Mouse (Mus musculus): ENCODE results near the gene Plp1. TPM values are rescaled to one million over a fixed set of nuclear protein-coding genes. Genes with fewer than 3 reads are reported as not detected.

Plp1 gene
- polyA plus RNA-seq (2015; fragmentation: Nextera tagmentation; extraction: Ambion mirVana) = 53.6 and 127 TPM in 2 replicates

DNA sequence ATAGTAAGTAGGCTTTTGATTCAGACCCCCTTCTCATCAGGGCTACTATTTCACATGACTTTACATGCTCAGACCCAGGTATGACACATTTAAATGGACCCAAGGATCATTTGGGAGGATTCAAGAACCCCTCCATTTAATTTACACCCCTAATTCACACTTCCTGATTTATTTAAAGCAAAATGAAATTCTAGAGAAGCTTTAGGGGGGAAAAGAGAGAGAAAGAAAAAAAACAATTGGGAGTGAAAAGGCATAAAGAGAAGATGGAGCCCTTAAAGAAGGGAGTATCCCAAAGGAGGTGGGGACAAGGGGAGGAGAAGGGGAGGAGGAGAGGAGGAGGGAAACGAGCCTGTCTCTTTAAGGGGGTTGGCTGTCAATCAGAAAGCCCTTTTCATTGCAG, at the start of gene Plp1:
TSS of gene Plp1 (plus strand) at position 301 of the 400 bp plus-strand sequence.

DNA sequence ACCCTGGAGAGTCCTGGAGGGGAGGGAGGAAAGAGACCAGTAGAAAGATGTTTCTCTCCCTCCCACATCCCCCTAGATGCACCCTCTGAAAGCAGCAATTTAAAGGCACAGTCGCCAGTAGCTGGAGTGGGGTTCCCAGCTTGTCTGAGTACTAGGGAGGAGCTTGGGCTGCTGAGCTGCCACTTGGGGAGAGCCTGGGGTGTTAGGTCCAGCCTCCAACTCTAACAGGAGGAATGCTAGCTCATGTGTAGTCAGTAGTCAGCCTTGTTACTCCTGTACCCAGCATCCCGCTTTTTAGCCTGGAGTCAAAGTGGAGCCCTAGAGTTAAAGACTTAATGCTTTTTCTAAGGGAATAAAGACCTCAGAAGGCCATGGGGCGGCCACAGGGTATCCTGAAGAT, 42.4 kb upstream of the Plp1 start, which contains the start of gene Glra4:
TSS of gene Glra4 (minus strand) at position 101 of the 400 bp plus-strand sequence.

DNA sequence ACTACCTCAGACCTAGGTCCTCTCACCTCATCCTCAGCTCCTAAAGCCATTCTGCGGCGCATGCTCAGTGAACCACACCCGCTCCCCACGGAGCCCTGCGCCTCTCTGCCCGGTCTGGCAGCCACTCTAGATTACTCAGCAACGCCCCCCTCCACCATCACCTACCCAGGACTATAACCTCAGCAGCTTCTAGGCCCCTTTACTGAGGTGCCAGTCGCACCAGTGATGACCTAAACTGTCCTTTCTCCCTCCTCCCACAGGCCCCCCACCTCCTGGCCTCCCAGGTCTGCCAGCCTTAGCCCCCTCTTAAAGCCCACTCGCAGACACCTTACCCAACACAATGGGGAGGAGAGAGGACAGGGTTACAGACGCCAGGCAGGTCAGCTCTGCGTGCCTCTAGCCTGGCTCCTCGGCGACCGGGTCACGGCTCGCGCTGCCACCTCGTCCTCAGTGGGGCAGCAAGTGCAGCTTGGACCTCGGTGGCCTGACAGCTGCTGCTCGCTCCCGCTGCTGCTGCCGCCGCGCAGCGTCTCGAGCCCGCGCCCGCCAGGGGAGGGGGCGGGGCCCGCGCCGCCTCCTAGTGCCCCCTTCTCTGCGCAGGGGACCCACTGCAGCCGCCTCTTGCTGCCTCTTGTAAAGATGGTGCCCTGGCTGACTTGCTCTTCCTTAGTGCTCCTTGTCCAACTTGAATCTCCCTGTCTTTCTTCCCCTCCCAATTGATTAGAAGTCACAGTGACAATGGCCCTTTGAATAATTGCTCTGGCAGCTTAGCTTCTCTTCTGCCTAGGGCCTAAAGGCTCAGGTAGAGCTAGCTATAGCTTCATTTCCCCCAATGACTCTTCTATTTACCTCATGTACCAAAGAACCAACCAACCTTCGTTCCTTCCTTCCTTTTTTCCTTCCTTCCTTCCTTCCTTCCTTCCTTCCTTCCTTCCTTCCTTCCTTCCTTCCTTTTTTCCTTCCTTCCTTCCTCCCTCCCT, 45.9 kb downstream of the Plp1 start, which contains the start of gene Rab9b:
TSS of gene Rab9b (minus strand) at position 695 of the 980 bp plus-strand sequence.

Other genes with a start within 250 kb of the Plp1 start
- 110 and 116 TPM in 2 replicates for gene Tceal3, start 231.8 kb upstream of the Plp1 start, polyA plus RNA-seq (2015; fragmentation: Nextera tagmentation; extraction: Ambion mirVana)
- gene Tceal1, start 114.7 kb upstream of the Plp1 start, polyA plus RNA-seq (2015; fragmentation: Nextera tagmentation; extraction: Ambion mirVana) = 29.7 and 34.4 TPM in 2 replicates
- gene Morf4l2, start 79.0 kb upstream of the Plp1 start, polyA plus RNA-seq (2015; fragmentation: Nextera tagmentation; extraction: Ambion mirVana) = 443 and 476 TPM in 2 replicates
- gene Glra4, start 42.5 kb upstream of the Plp1 start, polyA plus RNA-seq (2015; fragmentation: Nextera tagmentation; extraction: Ambion mirVana) = 0.29 TPM in 1 of 2 replicates, not detected in the other
- 16.1 and 17.6 TPM in 2 replicates for gene Rab9b, start 46.1 kb downstream of the Plp1 start, polyA plus RNA-seq (2015; fragmentation: Nextera tagmentation; extraction: Ambion mirVana)
- not detected in 2 replicates for gene H2bfm, start 104.7 kb downstream of the Plp1 start, polyA plus RNA-seq (2015; fragmentation: Nextera tagmentation; extraction: Ambion mirVana)
- 73.8 and 75.2 TPM in 2 replicates for gene Tmsb15b2, start 152.8 kb downstream of the Plp1 start, polyA plus RNA-seq (2015; fragmentation: Nextera tagmentation; extraction: Ambion mirVana)
- 6.3 and 6.4 TPM in 2 replicates for gene Tmsb15l, start 154.2 kb downstream of the Plp1 start, polyA plus RNA-seq (2015; fragmentation: Nextera tagmentation; extraction: Ambion mirVana)
- 32.9 and 39.1 TPM in 2 replicates for gene Tmsb15b1, start 154.2 kb downstream of the Plp1 start, polyA plus RNA-seq (2015; fragmentation: Nextera tagmentation; extraction: Ambion mirVana)
- 535 and 581 TPM in 2 replicates for gene Zcchc18, start 170.5 kb downstream of the Plp1 start, polyA plus RNA-seq (2015; fragmentation: Nextera tagmentation; extraction: Ambion mirVana)
- 7.9 and 9.9 TPM in 2 replicates for gene Slc25a53, start 215.6 kb downstream of the Plp1 start, polyA plus RNA-seq (2015; fragmentation: Nextera tagmentation; extraction: Ambion mirVana)
- gene Fam199x, start 226.9 kb downstream of the Plp1 start, polyA plus RNA-seq (2015; fragmentation: Nextera tagmentation; extraction: Ambion mirVana) = 5.9 and 6.1 TPM in 2 replicates